Mouse (Mus musculus) heart, embryonic 11.5 days (tissue): ENCODE data around the gene Scrn3. TPM values are rescaled to one million over a fixed set of nuclear protein-coding genes. Genes with fewer than 3 reads are reported as not detected.

ENCODE experiments used
- ATAC-seq: fragments of 200-750 bp; cut with Nextera tagmentation; replicated peaks from 2 replicates; pipeline ENCODE4 v1.8.0; 2017; ENCODE audit warnings: moderate library complexity; ENCODE audit not compliant: insufficient number of reproducible peaks, low FRiP score, low TSS enrichment
- H3K27ac ChIP-seq: fragments of 300-500 bp; sonication (generic); 2 replicates; pipeline ENCODE4 v1.5.1; 2014; ENCODE audit warnings: mild to moderate bottlenecking, low read depth, low read length
- H3K27me3 ChIP-seq: fragments of 300-500 bp; sonication (generic); 2 replicates; pipeline ENCODE4 v1.6.1; 2014; ENCODE audit warnings: mild to moderate bottlenecking, low read length, mixed read lengths; ENCODE audit not compliant: control insufficient read depth, insufficient read depth
- H3K36me3 ChIP-seq: fragments of 300-500 bp; sonication (generic); 2 replicates; pipeline ENCODE4 v1.6.1; 2014; ENCODE audit warnings: mild to moderate bottlenecking, low read length, moderate library complexity, mixed read lengths; ENCODE audit not compliant: control insufficient read depth, insufficient read depth
- H3K4me1 ChIP-seq: fragments of 300-500 bp; sonication (generic); 2 replicates; pipeline ENCODE4 v1.6.1; 2014; ENCODE audit warnings: low read length; ENCODE audit not compliant: control insufficient read depth, insufficient read depth
- H3K4me2 ChIP-seq: fragments of 300-500 bp; sonication (generic); 2 replicates; pipeline ENCODE4 v1.6.1; 2014; ENCODE audit warnings: mild to moderate bottlenecking, moderate library complexity
- H3K4me3 ChIP-seq: fragments of 300-500 bp; sonication (generic); 2 replicates; pipeline ENCODE4 v1.5.1; 2014; ENCODE audit warnings: low read depth, low read length
- H3K9ac ChIP-seq: fragments of 300-500 bp; sonication (generic); 2 replicates; pipeline ENCODE4 v1.6.1; 2014; ENCODE audit warnings: mild to moderate bottlenecking, low read depth, low read length, moderate library complexity
- H3K9me3 ChIP-seq: fragments of 300-500 bp; sonication (generic); replicated peaks from 2 replicates; pipeline ENCODE4 v1.6.1; 2016; ENCODE audit warnings: low read length; ENCODE audit not compliant: control insufficient read depth
- WGBS: fragments of 180-500 bp; shearing (Covaris S2); extraction: QIAGEN DNeasy Blood & Tissue Kit; methylation state at CpG from one replicate; pipeline ENCODE4 v1.1.7; 2014; ENCODE audit not compliant: insufficient replicate concordance; 5-methylcytosine and 5-hydroxymethylcytosine counted together
- polyA plus RNA-seq: library from polyadenylated mRNA; unstranded; fragments of >200 nt; fragmentation: Nextera tagmentation; extraction: Ambion mirVana; gene quantifications from 2 replicates; pipeline ENCODE4 v1.2.1, GENCODE M21; 2014

Scrn3 gene
- polyA plus RNA-seq, 1 experiment from 2014 or later = 12.5 TPM

DNA sequence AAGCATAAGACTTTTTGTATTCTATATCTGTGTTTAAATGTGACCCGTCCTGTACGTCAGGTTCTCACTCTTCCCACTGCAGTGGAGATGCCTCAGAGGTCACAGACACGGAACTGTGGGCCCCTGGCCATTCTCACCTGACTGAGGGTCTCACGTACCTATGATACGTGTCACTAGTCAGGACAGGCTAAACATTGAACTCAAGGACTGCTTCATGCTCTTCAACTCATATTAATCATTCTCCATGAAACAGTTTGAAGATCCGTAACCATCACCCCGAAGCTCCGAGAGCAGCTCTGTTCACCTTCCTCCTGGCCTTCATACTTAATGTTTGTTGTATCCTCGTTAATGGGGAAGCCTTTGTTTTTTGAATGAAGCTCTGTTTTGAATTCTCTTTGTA lies 5.0 kb downstream of the Scrn3 start:
- no peak for ATAC-seq
- Histone ChIP-seq H3K36me3 (no peaks in the 10 kb centered on the region), H3K4me1 (peaks cover 4% of the 10 kb centered on the region; the same call in 1 of the 2 replicates), H3K27ac (no peak overlapping the region), H3K4me3 (no peak overlapping the region), H3K4me2 (no peak overlapping the region), H3K27me3 (no peaks in the 10 kb centered on the region), H3K9ac (no peak overlapping the region), H3K9me3 (no peaks in the 10 kb centered on the region)
- 90% methylated on average over 9 of the region's 9 CpGs for WGBS

DNA sequence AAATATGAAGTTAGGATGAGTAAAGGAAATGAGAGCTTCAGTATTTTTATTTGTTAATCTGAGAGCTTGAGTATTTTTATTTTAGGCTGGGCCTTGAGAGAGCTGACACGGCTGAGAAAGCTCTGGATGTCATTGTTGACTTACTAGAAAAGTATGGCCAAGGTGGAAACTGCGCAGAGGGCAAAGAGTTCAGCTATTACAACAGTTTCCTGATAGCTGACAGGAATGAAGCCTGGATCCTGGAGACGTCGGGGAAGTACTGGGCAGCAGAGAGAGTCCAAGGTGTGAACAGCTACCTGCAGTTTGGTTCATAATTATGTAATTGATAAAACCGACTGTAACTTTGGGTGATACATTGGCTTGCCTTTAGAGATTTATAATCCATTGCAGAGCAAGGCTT lies 6.8 kb downstream of the Scrn3 start:
- Histone ChIP-seq H3K4me2 (no peak overlapping the region), H3K4me3 (no peak overlapping the region), H3K27me3 (no peaks in the 10 kb centered on the region), H3K9me3 (no peaks in the 10 kb centered on the region), H3K9ac (no peak overlapping the region), H3K4me1 (no peaks in the 10 kb centered on the region), H3K27ac (no peak overlapping the region), H3K36me3 (no peaks in the 10 kb centered on the region)
- WGBS = 75% methylated on average over 5 of the region's 5 CpGs
- no peak for ATAC-seq

DNA sequence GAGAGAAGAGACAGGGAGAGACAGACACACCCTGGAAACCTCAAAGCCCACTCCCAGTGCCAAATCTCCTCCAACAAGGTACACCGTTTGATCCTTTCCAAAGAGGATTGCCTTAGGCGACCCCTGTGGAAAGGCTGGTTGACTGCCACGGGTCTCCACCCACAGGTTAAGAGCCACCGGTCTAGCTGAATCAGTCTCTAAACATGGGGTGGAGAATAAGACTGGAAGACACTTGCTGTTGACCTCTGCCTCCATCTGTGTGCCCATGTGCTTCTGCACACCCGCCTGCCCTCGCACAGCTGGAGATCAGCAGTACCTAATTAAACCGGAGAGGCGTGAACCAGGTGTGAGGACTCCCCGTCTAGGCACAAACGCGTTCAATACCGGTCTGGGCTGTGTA lies 10.6 kb downstream of the Scrn3 start:
- no peak for ATAC-seq
- 51% methylated on average over 12 of the region's 12 CpGs for WGBS
- no peaks in the 10 kb centered on the region for H3K36me3 ChIP-seq
- no peak overlapping the region for H3K9ac ChIP-seq
- no peak overlapping the region for H3K27ac ChIP-seq
- no peak overlapping the region for H3K4me2 ChIP-seq
- H3K9me3 ChIP-seq = no peaks in the 10 kb centered on the region
- no peaks in the 10 kb centered on the region for H3K4me1 ChIP-seq
- no peak overlapping the region for H3K4me3 ChIP-seq
- no peaks in the 10 kb centered on the region for H3K27me3 ChIP-seq

DNA sequence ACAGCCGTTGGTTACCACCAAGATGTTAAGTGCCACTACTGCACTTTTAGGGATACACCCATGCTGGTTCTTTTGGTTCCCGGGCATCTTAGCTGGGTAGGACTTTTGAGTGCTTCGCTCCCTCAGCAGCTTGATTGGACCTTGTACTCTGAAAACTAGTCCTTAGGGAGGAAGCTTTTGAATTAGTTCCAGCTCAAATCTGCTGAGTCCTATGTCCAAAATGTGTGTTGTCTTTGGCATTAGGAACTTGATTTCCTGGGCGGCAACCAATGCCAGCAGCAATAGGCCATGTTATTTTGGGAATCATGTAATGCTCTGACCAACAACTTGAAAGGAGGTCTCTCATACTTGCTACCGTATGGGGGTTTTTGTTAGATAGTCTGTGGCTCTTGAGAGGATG lies 13.5 kb downstream of the Scrn3 start:
- Histone ChIP-seq H3K27me3 (no peaks in the 10 kb centered on the region), H3K9me3 (no peaks in the 10 kb centered on the region), H3K9ac (no peak overlapping the region), H3K36me3 (no peaks in the 10 kb centered on the region), H3K4me3 (no peak overlapping the region), H3K27ac (no peak overlapping the region), H3K4me1 (no peaks in the 10 kb centered on the region), H3K4me2 (no peak overlapping the region)
- WGBS = 88% methylated on average over 5 of the region's 5 CpGs
- no peak for ATAC-seq

DNA sequence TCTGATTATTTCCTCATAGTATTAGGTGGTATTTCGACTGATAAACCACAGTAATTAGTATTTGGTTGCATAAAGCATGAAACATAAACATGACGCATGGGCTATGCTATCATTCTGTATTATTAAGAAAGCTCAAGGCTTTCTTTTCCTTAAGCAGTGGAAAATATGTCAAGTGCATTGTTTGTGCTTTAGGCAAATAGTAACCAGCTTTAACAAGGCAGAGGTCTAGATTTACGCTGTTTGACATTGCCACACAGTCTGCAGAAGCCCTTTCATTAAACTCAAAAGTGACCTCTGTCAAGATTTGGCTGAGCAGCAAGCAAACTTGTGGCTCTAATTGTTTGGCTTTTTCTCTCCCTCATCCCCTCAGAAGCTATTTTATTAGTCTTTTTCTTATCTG lies 23.5 kb downstream of the Scrn3 start:
- Histone ChIP-seq H3K27ac (no peak overlapping the region), H3K27me3 (no peaks in the 10 kb centered on the region), H3K4me2 (no peak overlapping the region), H3K4me3 (no peak overlapping the region), H3K36me3 (no peaks in the 10 kb centered on the region), H3K9ac (no peak overlapping the region), H3K9me3 (no peaks in the 10 kb centered on the region), H3K4me1 (no peaks in the 10 kb centered on the region)
- 92% methylated on average over 3 of the region's 3 CpGs for WGBS
- no peak for ATAC-seq

DNA sequence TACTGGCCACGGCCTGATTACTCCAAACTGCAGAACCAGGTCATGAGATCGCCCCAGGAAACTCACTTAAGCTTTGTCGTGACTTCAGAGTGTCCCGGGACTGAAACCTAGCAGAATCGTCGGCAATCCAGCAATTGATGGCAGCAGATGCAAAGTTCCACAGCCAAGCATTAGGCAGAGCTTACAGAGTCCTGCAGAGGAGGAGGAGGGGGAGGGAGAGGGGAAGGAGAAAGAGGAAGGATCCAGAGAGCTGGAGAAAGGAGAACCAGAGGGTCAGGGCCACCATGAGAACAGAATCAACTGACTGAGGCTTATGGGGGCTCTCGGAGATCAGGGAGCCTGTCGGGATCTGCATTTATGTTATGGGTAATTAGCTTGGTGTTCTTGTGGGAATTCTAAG lies 26.0 kb downstream of the Scrn3 start:
- Histone ChIP-seq H3K4me3 (no peak overlapping the region), H3K27me3 (no peaks in the 10 kb centered on the region), H3K9ac (no peak overlapping the region), H3K9me3 (no peaks in the 10 kb centered on the region), H3K27ac (no peak overlapping the region), H3K4me2 (no peak overlapping the region), H3K4me1 (no peaks in the 10 kb centered on the region), H3K36me3 (no peaks in the 10 kb centered on the region)
- WGBS = 70% methylated on average over 8 of the region's 8 CpGs
- ATAC-seq = no peak

DNA sequence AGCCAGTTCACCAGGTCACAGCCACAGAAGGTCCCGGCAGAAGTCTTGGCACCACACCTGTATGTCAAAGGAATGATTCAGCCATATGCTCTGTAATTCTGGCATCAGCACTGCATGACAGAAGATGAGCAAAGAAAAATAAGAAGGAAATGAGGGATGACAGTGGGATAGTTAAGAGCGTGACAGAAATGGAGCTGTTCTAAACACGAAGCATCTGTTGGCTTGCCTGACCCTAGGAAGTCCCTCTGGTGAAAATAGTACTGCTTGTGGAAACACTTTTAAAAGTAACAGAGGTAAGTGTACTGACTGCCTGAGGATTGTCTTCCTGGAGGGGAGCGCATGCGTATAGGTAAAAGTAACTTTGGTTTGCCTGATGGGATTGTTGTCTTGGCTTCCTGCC lies 31.3 kb downstream of the Scrn3 start:
- Histone ChIP-seq H3K27me3 (no peaks in the 10 kb centered on the region), H3K4me3 (no peak overlapping the region), H3K9ac (no peak overlapping the region), H3K36me3 (no peaks in the 10 kb centered on the region), H3K27ac (no peak overlapping the region), H3K9me3 (no peaks in the 10 kb centered on the region), H3K4me1 (no peaks in the 10 kb centered on the region), H3K4me2 (no peak overlapping the region)
- 81% methylated on average over 5 of the region's 5 CpGs for WGBS
- no peak for ATAC-seq

DNA sequence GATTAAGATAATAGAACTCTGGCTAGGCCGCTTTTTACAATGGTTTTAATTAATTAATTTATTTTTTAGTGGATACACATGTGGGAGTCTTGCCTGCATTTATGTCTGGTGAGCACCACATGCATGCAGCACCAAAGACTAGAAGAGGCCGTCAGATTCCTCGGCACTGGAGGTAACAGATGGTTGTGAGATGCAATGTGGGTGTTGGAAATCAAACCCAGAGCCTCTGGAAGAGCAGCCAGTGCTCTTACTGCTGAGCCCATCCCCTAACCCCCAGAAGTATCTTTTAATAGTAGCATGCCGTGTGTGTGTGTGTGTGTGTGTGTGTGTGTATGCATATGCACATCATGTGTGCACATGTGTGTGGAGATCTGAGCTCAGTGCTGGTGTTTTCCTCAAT lies 32.8 kb downstream of the Scrn3 start:
- ATAC-seq = no peak
- Histone ChIP-seq H3K27ac (no peak overlapping the region), H3K4me3 (no peak overlapping the region), H3K36me3 (no peaks in the 10 kb centered on the region), H3K9me3 (no peaks in the 10 kb centered on the region), H3K9ac (no peak overlapping the region), H3K27me3 (no peaks in the 10 kb centered on the region), H3K4me1 (no peaks in the 10 kb centered on the region), H3K4me2 (no peak overlapping the region)
- WGBS = 77% methylated on average over 4 of the region's 4 CpGs

DNA sequence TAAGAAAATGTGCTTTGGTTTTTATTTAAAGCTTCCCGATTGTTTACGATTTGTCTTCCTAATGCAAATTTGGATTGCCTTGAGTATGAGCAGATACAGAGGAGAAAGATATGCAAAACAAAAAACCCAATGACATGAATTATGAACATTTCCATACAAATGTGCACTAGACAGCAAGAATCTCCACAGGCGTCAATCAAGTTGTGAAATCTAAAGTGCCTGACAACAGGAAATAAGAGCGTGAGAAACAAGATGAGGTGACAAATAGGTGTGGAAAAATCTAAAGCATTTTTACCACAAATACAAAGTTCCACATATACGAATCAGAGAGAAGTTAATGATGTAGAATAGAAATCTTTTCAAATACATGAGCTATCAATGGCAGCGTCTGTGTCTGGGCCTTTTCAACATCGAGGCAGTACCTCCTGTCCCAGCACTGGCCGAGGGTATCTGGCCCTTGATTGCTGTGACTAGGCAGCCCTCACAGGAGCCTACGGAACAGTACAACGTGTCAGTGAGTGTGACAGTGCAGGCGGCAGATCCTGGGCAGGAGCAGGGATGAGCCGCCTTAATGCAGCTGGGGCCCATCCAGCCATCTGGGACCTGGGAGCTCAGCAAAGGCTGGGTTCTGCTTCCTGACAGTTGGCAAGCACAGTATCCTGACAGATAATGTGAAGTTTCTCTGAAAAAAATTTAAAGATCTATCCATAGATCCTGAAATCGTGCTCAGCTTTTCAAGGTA lies 34.1 kb downstream of the Scrn3 start:
- Histone ChIP-seq H3K4me3 (no peak overlapping the region), H3K9ac (no peak overlapping the region), H3K27me3 (no peaks in the 10 kb centered on the region), H3K36me3 (no peaks in the 10 kb centered on the region), H3K4me2 (no peak overlapping the region), H3K9me3 (no peaks in the 10 kb centered on the region), H3K4me1 (no peaks in the 10 kb centered on the region), H3K27ac (no peak overlapping the region)
- 51% methylated on average over 13 of the region's 13 CpGs for WGBS
- ATAC-seq = no peak
